Mouse (Mus musculus) CH12.LX (cell line): ENCODE measurements at regions not wholly inside any gene's neighbourhood (a gene's known extent, or its start where the extent isn't known, plus 50 kb on each side); places are given as distances from the start of the nearest gene placed in this dataset.

ENCODE experiments used
- DNase-seq: peaks from one replicate; pipeline ENCODE4 v3.0.0-alpha.2; 2013; ENCODE audit errors: extremely low read depth
- H3K27ac ChIP-seq: 2 replicates; pipeline ENCODE4 v1.5.1; 2012; ENCODE audit warnings: low read depth, mild to moderate bottlenecking, control low read depth, moderate library complexity; ENCODE audit not compliant: insufficient read depth
- H3K27me3 ChIP-seq: replicated peaks from 2 replicates; pipeline ENCODE3; 2012; ENCODE audit warnings: inconsistent platforms
- H3K36me3 ChIP-seq, 2 experiments: replicated peaks in 1 of 2; 2 replicates each; pipeline versions ENCODE3 to v1.6.1; 2012; ENCODE audit warnings: inconsistent platforms in 1 of 2, low read length in 1 of 2, mild to moderate bottlenecking in 1 of 2, mixed read lengths in 1 of 2, moderate library complexity in 1 of 2; ENCODE audit not compliant: control insufficient read depth in 1 of 2, insufficient read depth in 1 of 2
- H3K4me1 ChIP-seq, 2 experiments: 2 replicates each; pipeline ENCODE4 v1.6.1; 2012; ENCODE audit warnings: inconsistent platforms in 1 of 2, moderate library complexity in 1 of 2; ENCODE audit not compliant: insufficient read depth in 2 of 2, control insufficient read depth in 1 of 2
- H3K4me2 ChIP-seq: 2 replicates; pipeline ENCODE4 v1.6.1; 2012; ENCODE audit warnings: low read depth, mild to moderate bottlenecking, control low read depth; ENCODE audit not compliant: poor library complexity, insufficient read depth, severe bottlenecking
- H3K4me3 ChIP-seq, 3 experiments: fragments of 150-350 bp in 1 of 3; sonication (generic) in 1 of 3; replicated peaks in 1 of 3; 2 replicates each; pipeline versions ENCODE3 to v1.5.1; 2011 to 2012; ENCODE audit warnings: low read depth in 2 of 3, low read length in 2 of 3, mild to moderate bottlenecking in 2 of 3, moderate library complexity in 2 of 3, control low read depth in 1 of 3, improper control_type of control experiment in 1 of 3, inconsistent platforms in 1 of 3, mixed read lengths in 1 of 3; ENCODE audit not compliant: poor library complexity in 1 of 3
- H3K79me2 ChIP-seq: replicated peaks from 2 replicates; pipeline ENCODE4 v1.6.1; 2012; ENCODE audit warnings: mild to moderate bottlenecking, moderate library complexity; ENCODE audit not compliant: control insufficient read depth, poor library complexity, insufficient read depth, severe bottlenecking; ENCODE audit errors: extremely low read depth
- H3K9ac ChIP-seq: 2 replicates; pipeline ENCODE4 v1.6.1; 2012; ENCODE audit warnings: low read depth, mild to moderate bottlenecking, control low read depth, moderate library complexity; ENCODE audit not compliant: insufficient read depth
- H3K9me3 ChIP-seq: replicated peaks from 2 replicates; pipeline ENCODE3; 2012; ENCODE audit warnings: low read length, inconsistent platforms, mixed read lengths
- CHD2 ChIP-seq: IDR thresholded peaks from 2 replicates; pipeline ENCODE4 v1.6.1; 2011; ENCODE audit warnings: low read length, improper control_type of control experiment
- CTCF ChIP-seq, 2 experiments: IDR thresholded peaks in 1 of 2; conservative IDR thresholded peaks in 1 of 2; 2 replicates each; pipeline ENCODE4 v1.5.1; 2011 to 2012; ENCODE audit warnings: low read depth in 2 of 2, low read length in 2 of 2, improper control_type of control experiment in 1 of 2, inconsistent platforms in 1 of 2, mild to moderate bottlenecking in 1 of 2, moderate library complexity in 1 of 2
- E2F4 ChIP-seq: IDR thresholded peaks from 2 replicates; pipeline ENCODE4 v1.6.1; 2011; ENCODE audit warnings: low read depth, low read length, improper control_type of control experiment; ENCODE audit not compliant: insufficient replicate concordance
- ETS1 ChIP-seq: conservative IDR thresholded peaks from 2 replicates; pipeline ENCODE4 v1.6.1; 2012; ENCODE audit warnings: low read depth, mild to moderate bottlenecking, inconsistent platforms, low read length, improper control_type of control experiment, moderate library complexity
- GABPA ChIP-seq: IDR thresholded peaks from 2 replicates; pipeline ENCODE4 v1.6.1; 2012; ENCODE audit warnings: low read depth, low read length, improper control_type of control experiment, inconsistent platforms; ENCODE audit not compliant: insufficient replicate concordance
- HCFC1 ChIP-seq: IDR thresholded peaks from 2 replicates; pipeline ENCODE4 v1.6.1; 2012; ENCODE audit warnings: low read depth, mild to moderate bottlenecking, inconsistent platforms, low read length, improper control_type of control experiment
- IRF4 ChIP-seq: IDR thresholded peaks from 2 replicates; pipeline ENCODE4 v1.6.1; 2014; ENCODE audit warnings: low read depth, mild to moderate bottlenecking, inconsistent platforms, low read length, improper control_type of control experiment
- JUN ChIP-seq: IDR thresholded peaks from 2 replicates; pipeline ENCODE4 v1.6.1; 2011; ENCODE audit warnings: low read depth, mild to moderate bottlenecking, low read length, improper control_type of control experiment, moderate library complexity; ENCODE audit not compliant: insufficient read depth
- KAT2A ChIP-seq: IDR thresholded peaks from 2 replicates; pipeline ENCODE4 v1.6.1; 2012; ENCODE audit warnings: low read length, improper control_type of control experiment, inconsistent platforms; ENCODE audit not compliant: insufficient replicate concordance
- MAZ ChIP-seq: IDR thresholded peaks from 2 replicates; pipeline ENCODE4 v1.6.1; 2012; ENCODE audit warnings: low read depth, mild to moderate bottlenecking, inconsistent platforms, low read length, improper control_type of control experiment, moderate library complexity
- MEF2A ChIP-seq: IDR thresholded peaks from 2 replicates; pipeline ENCODE4 v1.6.1; 2014; ENCODE audit warnings: low read depth, mild to moderate bottlenecking, inconsistent platforms, low read length, improper control_type of control experiment, borderline replicate concordance
- MXI1 ChIP-seq: IDR thresholded peaks from 2 replicates; pipeline ENCODE4 v1.6.1; 2011; ENCODE audit warnings: mild to moderate bottlenecking, low read depth, low read length, improper control_type of control experiment
- MYC ChIP-seq: IDR thresholded peaks from 2 replicates; pipeline ENCODE4 v1.6.1; 2011; ENCODE audit warnings: low read depth, mild to moderate bottlenecking, improper control_type of control experiment, low read length
- NRF1 ChIP-seq: IDR thresholded peaks from 2 replicates; pipeline ENCODE4 v1.6.1; 2014; ENCODE audit warnings: low read depth, mild to moderate bottlenecking, inconsistent platforms, low read length, improper control_type of control experiment, moderate library complexity
- PAX5 ChIP-seq: IDR thresholded peaks from 2 replicates; pipeline ENCODE4 v1.6.1; 2012; ENCODE audit warnings: low read length, inconsistent platforms, mixed read lengths
- POLR2A ChIP-seq: IDR thresholded peaks from 2 replicates; pipeline ENCODE4 v1.6.1; 2011; ENCODE audit warnings: low read depth, mild to moderate bottlenecking, improper control_type of control experiment, low read length
- RAD21 ChIP-seq: IDR thresholded peaks from 2 replicates; pipeline ENCODE4 v1.6.1; 2011; ENCODE audit warnings: low read depth, mild to moderate bottlenecking, low read length, improper control_type of control experiment, moderate library complexity
- RCOR1 ChIP-seq: conservative IDR thresholded peaks from 2 replicates; pipeline ENCODE4 v1.6.1; 2012; ENCODE audit warnings: low read depth, mild to moderate bottlenecking, inconsistent platforms, low read length, improper control_type of control experiment
- SMC3 ChIP-seq: IDR thresholded peaks from 2 replicates; pipeline ENCODE4 v1.6.1; 2011; ENCODE audit warnings: low read depth, low read length, improper control_type of control experiment
- UBTF ChIP-seq: IDR thresholded peaks from 2 replicates; pipeline ENCODE4 v1.6.1; 2012; ENCODE audit warnings: low read depth, mild to moderate bottlenecking, inconsistent platforms, low read length, improper control_type of control experiment, moderate library complexity
- ZMIZ1 ChIP-seq: IDR thresholded peaks from 2 replicates; pipeline ENCODE4 v1.6.1; 2012; ENCODE audit warnings: low read depth, mild to moderate bottlenecking, inconsistent platforms, low read length, improper control_type of control experiment
- dilution Hi-C: fragments of 300-500 bp; cut with MboI; formaldehyde crosslinking; loops from 2 replicates; pipeline ENCODE4 v1.14.3; 2020; ENCODE audit warnings: low sequenced_read_pairs; ENCODE audit not compliant: extremely low pct_unique_long_range_greater_than_20kb, extremely low pct_ligation_motif_present
- in situ Hi-C: fragments of 300-500 bp; cut with MboI; formaldehyde crosslinking; loops from 3 replicates; pipeline ENCODE4 v1.14.3; 2019; ENCODE audit warnings: low sequenced_read_pairs, low pct_ligation_motif_present, low pct_unique_long_range_greater_than_20kb, mixed read lengths

- TF ChIP-seq UBTF (no peak), ZMIZ1 (no peak), CTCF (conservative IDR thresholded peaks at IDR 0.05 in 1 of 2, IDR thresholded peaks at IDR 0.05 in 1 of 2; ENCODE audit: low read depth in 2 of 2, low read length in 2 of 2) (no peak), HCFC1 (no peak), IRF4 (no peak), POLR2A (no peak), GABPA (no peak), SMC3 (no peak)
- TF ChIP-seq, all 38 proteins: peak for 0
- no peaks in the 10 kb centered on the region for H3K79me2 ChIP-seq
- no peaks in the 10 kb centered on the region for H3K36me3 ChIP-seq
- no peak overlapping the region for H3K4me2 ChIP-seq
- no peak overlapping the region for H3K9ac ChIP-seq
- dilution Hi-C loops: no loop called here
- in situ Hi-C loops: no loop called here
- no peak for DNase-seq
- H3K4me1 ChIP-seq: no peaks in the 10 kb centered on the region
- H3K9me3 ChIP-seq: no peaks in the 10 kb centered on the region
- H3K4me3 ChIP-seq: no peak overlapping the region
- no peak overlapping the region for H3K27ac ChIP-seq
- H3K27me3 ChIP-seq: no peaks in the 10 kb centered on the region
These were observed 65.2 kb upstream of the Pthlh start for GRCm38 (mm10) chr6:147329201-147329600.

- H3K4me1 ChIP-seq: no peaks in the 10 kb centered on the region
- H3K79me2 ChIP-seq: no peaks in the 10 kb centered on the region
- no peak overlapping the region for H3K9ac ChIP-seq
- dilution Hi-C loops: no loop called here
- no peaks in the 10 kb centered on the region for H3K36me3 ChIP-seq
- no peak overlapping the region for H3K4me2 ChIP-seq
- no peak overlapping the region for H3K4me3 ChIP-seq
- H3K9me3 ChIP-seq: no peaks in the 10 kb centered on the region
- TF ChIP-seq NRF1 (no peak), MXI1 (no peak), GABPA (no peak), CHD2 (no peak), KAT2A (no peak), ETS1 (no peak), MYC (no peak), POLR2A (no peak)
- DNase-seq: no peak
- H3K27ac ChIP-seq: no peak overlapping the region
- no peaks in the 10 kb centered on the region for H3K27me3 ChIP-seq
- in situ Hi-C loops: no loop called here
These were observed 60.4 kb upstream of the Pthlh start for GRCm38 (mm10) chr6:147324336-147324735.

- Histone ChIP-seq H3K79me2 (no peaks in the 10 kb centered on the region), H3K4me3 (no peak overlapping the region), H3K27ac (no peak overlapping the region), H3K9me3 (no peaks in the 10 kb centered on the region), H3K4me1 (no peaks in the 10 kb centered on the region), H3K27me3 (no peaks in the 10 kb centered on the region), H3K9ac (no peak overlapping the region), H3K4me2 (no peak overlapping the region), H3K36me3 (no peaks in the 10 kb centered on the region)
- no peak for DNase-seq
- in situ Hi-C loops: no loop called here
- dilution Hi-C loops: no loop called here
- TF ChIP-seq NRF1: no peak
- TF ChIP-seq UBTF: no peak
- TF ChIP-seq SMC3: no peak
- no peak for TF ChIP-seq MEF2A
- no peak for TF ChIP-seq IRF4
- TF ChIP-seq E2F4: no peak
- no peak for TF ChIP-seq RAD21
- TF ChIP-seq JUN: no peak
- TF ChIP-seq POLR2A: no peak
- TF ChIP-seq CHD2: no peak
- no peak for TF ChIP-seq MAZ
- TF ChIP-seq CTCF (conservative IDR thresholded peaks at IDR 0.05 in 1 of 2, IDR thresholded peaks at IDR 0.05 in 1 of 2; ENCODE audit: low read depth in 2 of 2, low read length in 2 of 2): no peak
- no peak for TF ChIP-seq PAX5
- no peak for TF ChIP-seq RCOR1
These were observed 54.1 kb upstream of the Pthlh start for GRCm38 (mm10) chr6:147318106-147318505.
